Mouse (Mus musculus) kidney, adult 2 months (tissue): ENCODE measurements around the gene Tnip2. TPM values are rescaled to one million over a fixed set of nuclear protein-coding genes. Genes with fewer than 3 reads are reported as not detected.

Experiments used
- DNase-seq: peaks from one replicate; pipeline ENCODE4 v3.0.0; 2021
- H3K27ac ChIP-seq: fragments of 200-500 bp; 2 replicates; pipeline ENCODE4 v1.5.1; 2012; ENCODE audit warnings: low read depth, low read length, control low read depth, inconsistent platforms; ENCODE audit not compliant: insufficient read depth
- H3K27me3 ChIP-seq: fragments of 200-500 bp; replicated peaks from 2 replicates; pipeline ENCODE4 v1.6.1; 2012; ENCODE audit warnings: mild to moderate bottlenecking, moderate library complexity, low read length, inconsistent platforms; ENCODE audit not compliant: control insufficient read depth, insufficient read depth
- H3K36me3 ChIP-seq: fragments of 200-500 bp; 2 replicates; pipeline ENCODE4 v1.6.1; 2012; ENCODE audit warnings: mild to moderate bottlenecking, moderate library complexity, low read length, inconsistent platforms; ENCODE audit not compliant: control insufficient read depth, insufficient read depth
- H3K4me1 ChIP-seq: fragments of 200-500 bp; 2 replicates; pipeline ENCODE4 v1.6.1; 2011; ENCODE audit warnings: low read length; ENCODE audit not compliant: control insufficient read depth, insufficient read depth
- H3K4me3 ChIP-seq: fragments of 200-500 bp; 2 replicates; pipeline ENCODE4 v1.5.1; 2011; ENCODE audit warnings: mild to moderate bottlenecking, low read depth, low read length, control low read depth; ENCODE audit not compliant: insufficient read depth
- CTCF ChIP-seq: fragments of 200-500 bp; conservative IDR thresholded peaks from 2 replicates; pipeline ENCODE4 v1.5.1; 2011; ENCODE audit warnings: low read depth, mild to moderate bottlenecking, control low read depth, low read length, moderate library complexity, mixed read lengths; ENCODE audit not compliant: insufficient read depth, insufficient read length
- POLR2A ChIP-seq: fragments of 200-500 bp; IDR thresholded peaks from one replicate; pipeline ENCODE4 v1.6.1; 2011; ENCODE audit warnings: low read depth, low read length, control low read depth
- WGBS: fragments of 180-500 bp; shearing (Covaris S2); methylation state at CpG from one replicate; pipeline ENCODE4 v1.1.7; 2018; 5-methylcytosine and 5-hydroxymethylcytosine counted together
- polyA plus RNA-seq: library from polyadenylated mRNA; depleted of rRNA; stranded (reverse); fragments of >200 nt; gene quantifications from 2 replicates; pipeline ENCODE4 v1.2.3, GENCODE M21; 2012

The Tnip2 gene
- polyA plus RNA-seq, 1 experiment, result 11.4 TPM

GRCm38 (mm10) chr5:34524511-34524910 is 10.7 kb upstream of the Tnip2 start:
- H3K36me3 ChIP-seq, result no peaks in the 10 kb centered on the region
- no peak overlapping the region for H3K27ac ChIP-seq
- no peak overlapping the region for H3K4me3 ChIP-seq
- peaks cover 9% of the 10 kb centered on the region for H3K4me1 ChIP-seq
- TF ChIP-seq CTCF, result no peak
- no peak for TF ChIP-seq POLR2A
- DNase-seq, result no peak
- H3K27me3 ChIP-seq, result no peaks in the 10 kb centered on the region

- H3K4me1 ChIP-seq, result peaks cover 8% of the 10 kb centered on the region
- no peak overlapping the region for H3K4me3 ChIP-seq
- no peaks in the 10 kb centered on the region for H3K27me3 ChIP-seq
- 78% methylated on average over 4 of the region's 4 CpGs for WGBS
- H3K27ac ChIP-seq, result no peak overlapping the region
- no peak for DNase-seq
- TF ChIP-seq POLR2A (no peak), CTCF (peak; percentile 37)
- H3K36me3 ChIP-seq, result no peaks in the 10 kb centered on the region
These were observed 10.2 kb upstream of the Tnip2 start for GRCm38 (mm10) chr5:34523958-34524485.

GRCm38 (mm10) chr5:34521337-34521736 is 7.5 kb upstream of the Tnip2 start:
- DNase-seq, result no peak
- no peak overlapping the region for H3K27ac ChIP-seq
- no peak for TF ChIP-seq CTCF
- no peak for TF ChIP-seq POLR2A
- no peak overlapping the region for H3K4me3 ChIP-seq
- no peaks in the 10 kb centered on the region for H3K36me3 ChIP-seq
- 84% methylated on average over 3 of the region's 3 CpGs for WGBS
- H3K27me3 ChIP-seq, result no peaks in the 10 kb centered on the region
- H3K4me1 ChIP-seq, result no peaks in the 10 kb centered on the region; the same call in 1 of the 2 replicates

- DNase-seq, result peak; percentile 22
- Histone ChIP-seq H3K4me3 (no peak overlapping the region), H3K27ac (no peak overlapping the region), H3K36me3 (no peaks in the 10 kb centered on the region), H3K27me3 (no peaks in the 10 kb centered on the region), H3K4me1 (no peaks in the 10 kb centered on the region)
- no peak for TF ChIP-seq CTCF
- no peak for TF ChIP-seq POLR2A
- WGBS, result 65% methylated on average over 11 of the region's 11 CpGs
These were observed 6.8 kb upstream of the Tnip2 start for GRCm38 (mm10) chr5:34520458-34521209.

- no peak overlapping the region for H3K27ac ChIP-seq
- H3K4me1 ChIP-seq, result no peaks in the 10 kb centered on the region; the same call in 1 of the 2 replicates
- no peaks in the 10 kb centered on the region for H3K27me3 ChIP-seq
- no peak overlapping the region for H3K4me3 ChIP-seq
- 87% methylated on average over 9 of the region's 9 CpGs for WGBS
- no peak for DNase-seq
- H3K36me3 ChIP-seq, result no peaks in the 10 kb centered on the region
- TF ChIP-seq POLR2A, result no peak
- no peak for TF ChIP-seq CTCF
These were observed 5.7 kb upstream of the Tnip2 start for GRCm38 (mm10) chr5:34519389-34519910.

GRCm38 (mm10) chr5:34517913-34518312 is 4.1 kb upstream of the Tnip2 start:
- H3K36me3 ChIP-seq, result no peaks in the 10 kb centered on the region
- no peaks in the 10 kb centered on the region; the same call in 1 of the 2 replicates for H3K4me1 ChIP-seq
- WGBS, result 20% methylated on average over 3 of the region's 3 CpGs
- H3K4me3 ChIP-seq, result no peak overlapping the region
- H3K27me3 ChIP-seq, result no peaks in the 10 kb centered on the region
- no peak overlapping the region for H3K27ac ChIP-seq
- peak; percentile 94 for TF ChIP-seq CTCF
- no peak for TF ChIP-seq POLR2A
- peak; percentile 86 for DNase-seq

- DNase-seq, result no peak
- TF ChIP-seq CTCF (no peak), POLR2A (no peak)
- Histone ChIP-seq H3K27ac (no peak overlapping the region), H3K4me3 (no peak overlapping the region), H3K27me3 (no peaks in the 10 kb centered on the region), H3K36me3 (no peaks in the 10 kb centered on the region), H3K4me1 (no peaks in the 10 kb centered on the region; the same call in 1 of the 2 replicates)
These were observed 1.3 kb upstream of the Tnip2 start for GRCm38 (mm10) chr5:34515096-34515495.
